In genomic region chr13:44454136-44454535, GRCm38 (mm10) we compare ENCODE assay signal across 11 mouse cellular contexts.
DNase-seq lines count a peak whose midpoint lies in the region; ATAC-seq and TF ChIP-seq lines count a peak whose summit lies in the region.
"Had no signal": no experiment of that assay in that cellular context is flagged by ENCODE, and none has a peak within 500 bp of the region (broad histone marks: within the 10 kb centered on the region; RNA-seq: fewer than 3 reads in every experiment).

No protein-coding gene starts in this region.

- H3K36me3 ChIP-seq in kidney, embryonic 15.5 days: no peaks in the 10 kb centered on the region
- H3K36me3 ChIP-seq in kidney, postnatal 0 days (ENCODE audit: insufficient read depth, low read length): no peaks in the 10 kb centered on the region
- H3K36me3 ChIP-seq: limb, embryonic 13.5 days had no signal

- no peaks in the 10 kb centered on the region for H3K9me3 ChIP-seq in kidney, embryonic 15.5 days (replicated peaks)
- H3K9me3 ChIP-seq in kidney, postnatal 0 days (replicated peaks; ENCODE audit: low read length): no peaks in the 10 kb centered on the region
- H3K9me3 ChIP-seq: limb, embryonic 13.5 days had no signal

- H3K4me2 ChIP-seq in kidney, embryonic 15.5 days: no peak overlapping the region
- H3K4me2 ChIP-seq in kidney, postnatal 0 days (ENCODE audit: low read length): no peak overlapping the region
- H3K4me2 ChIP-seq: limb, embryonic 13.5 days had no signal

- TF ChIP-seq CTCF in kidney, postnatal 0 days (IDR thresholded peaks at IDR 0.05; ENCODE audit: low read depth): no peak

- no peaks in the 10 kb centered on the region for H3K27me3 ChIP-seq in kidney, embryonic 15.5 days
- H3K27me3 ChIP-seq in kidney, postnatal 0 days (ENCODE audit: insufficient read depth, low read length): no peaks in the 10 kb centered on the region
- H3K27me3 ChIP-seq: CH12.LX; limb, embryonic 13.5 days had no signal

- DNase-seq in kidney, adult 11 months: peak; percentile 68
- peak; percentile 26 for DNase-seq in WW6 (ENCODE audit: low read depth, low spot score)
- DNase-seq in embryo, embryonic 11 days: peak; percentile 36
- no peak for DNase-seq in kidney, postnatal 0 days (ENCODE audit: low spot score)
- no peak for DNase-seq in cerebellum, adult 9-10 months
- no peak for DNase-seq in urinary bladder, postnatal 14 days (ENCODE audit: low spot score)
- DNase-seq: cerebellum, adult 8-10 months had no signal

- no peak for ATAC-seq in kidney, embryonic 15.5 days (replicated peaks; ENCODE audit: low FRiP score)
- no peak for ATAC-seq in kidney, postnatal 0 days (replicated peaks; ENCODE audit: low FRiP score, low read depth)
- ATAC-seq: lung, postnatal 0 days had no signal

- no peak overlapping the region for H3K9ac ChIP-seq in kidney, embryonic 15.5 days
- no peak overlapping the region for H3K9ac ChIP-seq in kidney, postnatal 0 days (ENCODE audit: low read depth, low read length)
- H3K9ac ChIP-seq: limb, embryonic 13.5 days had no signal

- no peak overlapping the region for H3K4me3 ChIP-seq in kidney, embryonic 15.5 days (replicated peaks)
- H3K4me3 ChIP-seq in kidney, postnatal 0 days (replicated peaks; ENCODE audit: low read depth, low read length): no peak overlapping the region
- H3K4me3 ChIP-seq: limb, embryonic 13.5 days had no signal

- no peak overlapping the region for H3K27ac ChIP-seq in kidney, embryonic 15.5 days
- H3K27ac ChIP-seq in kidney, postnatal 0 days: peak overlapping the region; percentile 25; the same call in 1 of the 2 replicates
- H3K27ac ChIP-seq: limb, embryonic 13.5 days had no signal

- peaks cover 26% of the 10 kb centered on the region for H3K4me1 ChIP-seq in kidney, embryonic 15.5 days
- no peaks in the 10 kb centered on the region for H3K4me1 ChIP-seq in kidney, postnatal 0 days (replicated peaks; ENCODE audit: insufficient read depth, low read length)

- 43% methylated on average over 9 of the region's 9 CpGs for WGBS in kidney, embryonic 15.5 days
- 40% methylated on average over 9 of the region's 9 CpGs for WGBS in kidney, postnatal 0 days

Comparison
In these comparisons a context has a peak if more than half of its experiments do, and no peak if none do; other contexts are left out.
1. DNase-seq: peak in kidney, adult 11 months (single experiment), WW6 (single experiment) and embryo, embryonic 11 days (single experiment); none in kidney, postnatal 0 days (single experiment), cerebellum, adult 9-10 months (single experiment) and urinary bladder, postnatal 14 days (single experiment).